Mouse (Mus musculus): ENCODE measurements around the gene Usp15.

DNA sequence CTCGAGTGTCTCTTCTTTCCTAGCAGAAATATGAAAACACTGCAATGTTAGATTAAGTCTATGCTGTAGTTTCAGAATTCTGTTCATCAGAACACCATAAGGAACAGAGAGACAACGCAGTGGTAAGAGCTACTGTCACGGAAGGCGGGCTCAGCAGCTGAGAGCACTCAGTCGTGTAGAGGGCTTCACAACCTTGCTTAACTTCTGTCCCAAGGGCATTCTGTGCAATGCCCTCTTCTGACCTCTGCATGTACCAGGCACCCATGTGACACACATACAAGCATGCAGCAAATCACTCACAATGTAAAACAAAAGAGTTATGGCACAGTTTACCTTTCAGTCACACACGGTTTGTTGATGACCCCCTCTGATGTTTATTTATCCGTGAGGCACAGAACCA lies 37.5 kb downstream of the Usp15 start:
- TF ChIP-seq CTCF (IDR thresholded peaks at IDR 0.05; ENCODE audit: borderline replicate concordance, control insufficient read depth, extremely low read depth, insufficient read depth, low read length, poor library complexity) (no peak), POLR2A (IDR thresholded peaks at IDR 0.05; ENCODE audit: control insufficient read depth, extremely low read depth, insufficient read depth, low read length, poor library complexity) (no peak)
